Mouse (Mus musculus) myocyte (in vitro differentiated cells): Measurements from ENCODE around the gene Acot12. TPM values are rescaled to one million over a fixed set of nuclear protein-coding genes. Genes with fewer than 3 reads are reported as not detected.
A peak's percentile ranks its signal among the peaks of the same experiment; 100 is the strongest.

ENCODE experiments used
- H3K27me3 ChIP-seq: one replicate; pipeline ENCODE4 v1.6.1; 2011; ENCODE audit not compliant: control insufficient read depth, insufficient read depth, insufficient read length
- H3K36me3 ChIP-seq: one replicate; pipeline ENCODE4 v1.6.1; 2011; ENCODE audit not compliant: control insufficient read depth, insufficient read depth
- H3K4me2 ChIP-seq: one replicate; pipeline ENCODE4 v1.6.1; 2011; ENCODE audit warnings: low read depth, control low read depth
- H3K4me3 ChIP-seq: one replicate; pipeline ENCODE4 v1.5.1; 2011; ENCODE audit warnings: mild to moderate bottlenecking, control low read depth, moderate library complexity
- H3K79me2 ChIP-seq: one replicate; pipeline ENCODE4 v1.6.1; 2011; ENCODE audit not compliant: control insufficient read depth, insufficient read depth
- H3ac ChIP-seq: one replicate; pipeline ENCODE4 v1.6.1; 2011; ENCODE audit not compliant: control insufficient read depth, insufficient read length
- CEBPB ChIP-seq: IDR thresholded peaks from 2 replicates; pipeline ENCODE4 v1.6.1; 2011; ENCODE audit warnings: mild to moderate bottlenecking, moderate library complexity; ENCODE audit not compliant: poor library complexity, insufficient read depth, severe bottlenecking
- E2F4 ChIP-seq: IDR thresholded peaks from one replicate; pipeline ENCODE4 v1.6.1; 2011; ENCODE audit warnings: mild to moderate bottlenecking, control low read depth, moderate library complexity; ENCODE audit not compliant: insufficient read depth
- MAX ChIP-seq: IDR thresholded peaks from one replicate; pipeline ENCODE4 v1.6.1; 2011; ENCODE audit warnings: low read depth, mild to moderate bottlenecking, control low read depth
- MYOD1 ChIP-seq, 3 experiments: IDR thresholded peaks; one replicate each; pipeline ENCODE4 v1.6.1; 2011; ENCODE audit warnings: control low read depth in 2 of 3, low read depth in 2 of 3, mild to moderate bottlenecking in 2 of 3, moderate library complexity in 1 of 3; ENCODE audit not compliant: insufficient read length in 2 of 3, control insufficient read depth in 1 of 3
- MYOG ChIP-seq, 3 experiments: IDR thresholded peaks; one replicate each; pipeline ENCODE4 v1.6.1; 2011; ENCODE audit warnings: control low read depth in 2 of 3, low read depth in 2 of 3, mild to moderate bottlenecking in 2 of 3; ENCODE audit not compliant: insufficient read length in 2 of 3, control insufficient read depth in 1 of 3, insufficient read depth in 1 of 3
- POLR2A ChIP-seq: IDR thresholded peaks from one replicate; pipeline ENCODE4 v1.6.1; 2011; ENCODE audit warnings: low read depth, mild to moderate bottlenecking, control low read depth, moderate library complexity; ENCODE audit not compliant: insufficient read length
- POLR2AphosphoS2 ChIP-seq: IDR thresholded peaks from one replicate; pipeline ENCODE4 v1.6.1; 2011; ENCODE audit warnings: low read depth, control low read depth; ENCODE audit not compliant: insufficient read length
- REST ChIP-seq: IDR thresholded peaks from one replicate; pipeline ENCODE4 v1.6.1; 2011; ENCODE audit warnings: mild to moderate bottlenecking, control low read depth, moderate library complexity; ENCODE audit not compliant: insufficient read depth, insufficient read length
- SRF ChIP-seq: IDR thresholded peaks from one replicate; pipeline ENCODE4 v1.6.1; 2011; ENCODE audit warnings: low read depth; ENCODE audit not compliant: control insufficient read depth, insufficient read length
- TCF12 ChIP-seq: IDR thresholded peaks from one replicate; pipeline ENCODE4 v1.6.1; 2011; ENCODE audit warnings: mild to moderate bottlenecking, control low read depth; ENCODE audit not compliant: poor library complexity, insufficient read depth, severe bottlenecking
- TCF3 ChIP-seq: IDR thresholded peaks from one replicate; pipeline ENCODE4 v1.6.1; 2011; ENCODE audit warnings: low read depth, control low read depth; ENCODE audit not compliant: insufficient read length
- USF1 ChIP-seq: IDR thresholded peaks from one replicate; pipeline ENCODE4 v1.6.1; 2011; ENCODE audit warnings: low read depth, mild to moderate bottlenecking, control low read depth, moderate library complexity
- polyA plus RNA-seq: library from polyadenylated mRNA; unstranded; fragments of >200 nt; fragmentation: generic; extraction: Trizol; gene quantifications from one replicate; pipeline ENCODE4 v1.2.1, GENCODE M21; 2012; ENCODE audit warnings: missing spikeins

Acot12 gene
- polyA plus RNA-seq, 1 experiment: 0.13 TPM

GRCm38 (mm10) chr13:91725130-91725529 lies 16.2 kb upstream of the Acot12 start:
- H3K27me3 ChIP-seq: no peaks in the 10 kb centered on the region
- H3ac ChIP-seq: no peak overlapping the region
- H3K4me3 ChIP-seq: no peak overlapping the region
- TF ChIP-seq REST (no peak), POLR2AphosphoS2 (no peak), MYOD1 (IDR thresholded peaks at IDR 0.05; ENCODE audit: control insufficient read depth in 1 of 3, insufficient read length in 2 of 3, low read depth in 2 of 3) (no peak), MYOG (IDR thresholded peaks at IDR 0.05; ENCODE audit: control insufficient read depth in 1 of 3, insufficient read depth in 1 of 3, insufficient read length in 2 of 3, low read depth in 2 of 3) (no peak), TCF12 (no peak), TCF3 (no peak), SRF (no peak), POLR2A (no peak), CEBPB (no peak), E2F4 (no peak), USF1 (no peak), MAX (no peak)
- H3K4me2 ChIP-seq: no peak overlapping the region
- no peaks in the 10 kb centered on the region for H3K36me3 ChIP-seq
- no peaks in the 10 kb centered on the region for H3K79me2 ChIP-seq

- H3K4me3 ChIP-seq: no peak overlapping the region
- no peaks in the 10 kb centered on the region for H3K27me3 ChIP-seq
- H3ac ChIP-seq: no peak overlapping the region
- no peak for TF ChIP-seq POLR2A
- no peak for TF ChIP-seq REST
- TF ChIP-seq TCF12: no peak
- no peak for TF ChIP-seq TCF3
- no peak for TF ChIP-seq MAX
- no peak for TF ChIP-seq E2F4
- TF ChIP-seq POLR2AphosphoS2: no peak
- TF ChIP-seq SRF: no peak
- no peak for TF ChIP-seq CEBPB
- no peak for TF ChIP-seq MYOG (IDR thresholded peaks at IDR 0.05; ENCODE audit: control insufficient read depth in 1 of 3, insufficient read depth in 1 of 3, insufficient read length in 2 of 3, low read depth in 2 of 3)
- TF ChIP-seq MYOD1 (IDR thresholded peaks at IDR 0.05; ENCODE audit: control insufficient read depth in 1 of 3, insufficient read length in 2 of 3, low read depth in 2 of 3): no peak
- no peak for TF ChIP-seq USF1
- H3K79me2 ChIP-seq: no peaks in the 10 kb centered on the region
- no peaks in the 10 kb centered on the region for H3K36me3 ChIP-seq
- H3K4me2 ChIP-seq: no peak overlapping the region
These were observed 13.4 kb upstream of the Acot12 start for GRCm38 (mm10) chr13:91727899-91728298.

GRCm38 (mm10) chr13:91737191-91737590 lies 4.1 kb upstream of the Acot12 start:
- Histone ChIP-seq H3K79me2 (peaks cover 3% of the 10 kb centered on the region), H3K4me2 (no peak overlapping the region), H3K27me3 (no peaks in the 10 kb centered on the region), H3K4me3 (no peak overlapping the region), H3K36me3 (no peaks in the 10 kb centered on the region), H3ac (no peak overlapping the region)
- TF ChIP-seq POLR2A (no peak), MYOD1 (IDR thresholded peaks at IDR 0.05; ENCODE audit: control insufficient read depth in 1 of 3, insufficient read length in 2 of 3, low read depth in 2 of 3) (no peak), POLR2AphosphoS2 (no peak)

- no peaks in the 10 kb centered on the region for H3K36me3 ChIP-seq
- peak overlapping the region; percentile 72 for H3K4me2 ChIP-seq
- TF ChIP-seq CEBPB: no peak
- TF ChIP-seq USF1: no peak
- TF ChIP-seq MYOD1 (IDR thresholded peaks at IDR 0.05; ENCODE audit: control insufficient read depth in 1 of 3, insufficient read length in 2 of 3, low read depth in 2 of 3): no peak
- TF ChIP-seq E2F4: no peak
- no peak for TF ChIP-seq REST
- TF ChIP-seq TCF3: no peak
- TF ChIP-seq MAX: no peak
- no peak for TF ChIP-seq SRF
- no peak for TF ChIP-seq TCF12
- no peak for TF ChIP-seq POLR2AphosphoS2
- no peak for TF ChIP-seq MYOG (IDR thresholded peaks at IDR 0.05; ENCODE audit: control insufficient read depth in 1 of 3, insufficient read depth in 1 of 3, insufficient read length in 2 of 3, low read depth in 2 of 3)
- H3K4me3 ChIP-seq: peak overlapping the region; percentile 13
- H3K79me2 ChIP-seq: peaks cover 3% of the 10 kb centered on the region
- peak overlapping the region; percentile 85 for H3ac ChIP-seq
- no peaks in the 10 kb centered on the region for H3K27me3 ChIP-seq
These were observed 461 bp upstream of the Acot12 start for GRCm38 (mm10) chr13:91740851-91741250.

- Histone ChIP-seq H3K27me3 (no peaks in the 10 kb centered on the region), H3K4me3 (no peak overlapping the region), H3ac (no peak overlapping the region), H3K4me2 (no peak overlapping the region), H3K36me3 (no peaks in the 10 kb centered on the region), H3K79me2 (peaks cover 3% of the 10 kb centered on the region)
- TF ChIP-seq POLR2A: no peak
- no peak for TF ChIP-seq MAX
- TF ChIP-seq MYOD1 (IDR thresholded peaks at IDR 0.05; ENCODE audit: control insufficient read depth in 1 of 3, insufficient read length in 2 of 3, low read depth in 2 of 3): no peak
- no peak for TF ChIP-seq TCF12
- no peak for TF ChIP-seq CEBPB
- no peak for TF ChIP-seq REST
- no peak for TF ChIP-seq MYOG (IDR thresholded peaks at IDR 0.05; ENCODE audit: control insufficient read depth in 1 of 3, insufficient read depth in 1 of 3, insufficient read length in 2 of 3, low read depth in 2 of 3)
- no peak for TF ChIP-seq USF1
- TF ChIP-seq TCF3: no peak
- no peak for TF ChIP-seq E2F4
- TF ChIP-seq SRF: no peak
- TF ChIP-seq POLR2AphosphoS2: no peak
These were observed 1.9 kb downstream of the Acot12 start for GRCm38 (mm10) chr13:91743180-91743579.
